Mouse (Mus musculus) E14TG2a.4 (cell line): ENCODE results near the gene Glb1l.

Experiments
- CTCF ChIP-seq: conservative IDR thresholded peaks from 2 replicates; pipeline ENCODE4 v1.5.1; 2014; ENCODE audit warnings: low read length
- NANOG ChIP-seq: IDR thresholded peaks from 2 replicates; pipeline ENCODE4 v1.6.1; 2014; ENCODE audit warnings: borderline replicate concordance, low read length, mixed read lengths
- POU5F1 ChIP-seq: IDR thresholded peaks from 2 replicates; pipeline ENCODE4 v1.6.1; 2014; ENCODE audit warnings: low read length, borderline replicate concordance

- no peak for TF ChIP-seq CTCF
- no peak for TF ChIP-seq POU5F1
- no peak for TF ChIP-seq NANOG
Measured at GRCm38 (mm10) chr1:75179334-75180104, 31.1 kb downstream of the Glb1l start.
